Mouse (Mus musculus) limb, embryonic 15.5 days (tissue): ENCODE measurements at regions not wholly inside any gene's neighbourhood (a gene's known extent, or its start where the extent isn't known, plus 50 kb on each side); places are given as distances from the start of the nearest gene placed in this dataset.

ENCODE experiments used
- ATAC-seq: fragments of 200-750 bp; cut with Nextera tagmentation; 2 replicates; pipeline ENCODE4 v1.8.0; 2017; ENCODE audit warnings: low read depth, moderate TSS enrichment; ENCODE audit not compliant: insufficient number of reproducible peaks, low FRiP score, low TSS enrichment
- H3K27ac ChIP-seq: fragments of 300-500 bp; sonication (generic); 2 replicates; pipeline ENCODE4 v1.5.1; 2015; ENCODE audit warnings: moderate library complexity, mild to moderate bottlenecking, inconsistent platforms
- H3K27me3 ChIP-seq: fragments of 300-500 bp; sonication (generic); 2 replicates; pipeline ENCODE4 v1.6.1; 2015; ENCODE audit warnings: inconsistent platforms
- H3K36me3 ChIP-seq: fragments of 300-500 bp; sonication (generic); 2 replicates; pipeline ENCODE4 v1.6.1; 2015; ENCODE audit warnings: inconsistent platforms
- H3K4me1 ChIP-seq: fragments of 300-500 bp; sonication (generic); 2 replicates; pipeline ENCODE4 v1.6.1; 2015; ENCODE audit warnings: inconsistent platforms
- H3K4me2 ChIP-seq: fragments of 300-500 bp; sonication (generic); 2 replicates; pipeline ENCODE4 v1.6.1; 2015; ENCODE audit warnings: mild to moderate bottlenecking, inconsistent platforms
- H3K4me3 ChIP-seq: fragments of 300-500 bp; sonication (generic); 2 replicates; pipeline ENCODE4 v1.5.1; 2015; ENCODE audit warnings: mild to moderate bottlenecking, inconsistent platforms
- H3K9ac ChIP-seq: fragments of 300-500 bp; sonication (generic); 2 replicates; pipeline ENCODE4 v1.6.1; 2015; ENCODE audit warnings: inconsistent platforms
- H3K9me3 ChIP-seq: fragments of 300-500 bp; sonication (generic); 2 replicates; pipeline ENCODE4 v1.6.1; 2016; ENCODE audit warnings: inconsistent platforms
- WGBS: fragments of 180-500 bp; shearing (Covaris S2); methylation state at CpG from one replicate; pipeline ENCODE4 v1.1.7; 2015; 5-methylcytosine and 5-hydroxymethylcytosine counted together

GRCm38 (mm10) chr13:37712908-37713496 is 65.2 kb upstream of the Rreb1 start:
- no peak overlapping the region for H3K27ac ChIP-seq
- WGBS, result 76% methylated on average over 4 of the region's 4 CpGs

GRCm38 (mm10) chr13:37715058-37715712 is 63.0 kb upstream of the Rreb1 start:
- no peak overlapping the region for H3K9ac ChIP-seq
- H3K4me3 ChIP-seq, result no peak overlapping the region
- H3K27me3 ChIP-seq, result no peaks in the 10 kb centered on the region
- 68% methylated on average over 9 of the region's 9 CpGs for WGBS
- H3K4me2 ChIP-seq, result no peak overlapping the region
- no peaks in the 10 kb centered on the region for H3K4me1 ChIP-seq
- no peak overlapping the region for H3K27ac ChIP-seq
- no peak for ATAC-seq
- no peaks in the 10 kb centered on the region for H3K9me3 ChIP-seq
- H3K36me3 ChIP-seq, result no peaks in the 10 kb centered on the region

More at GRCm38 (mm10) chr13:37712908-37713496, 65.2 kb upstream of the Rreb1 start:
- Histone ChIP-seq H3K9ac (no peak overlapping the region), H3K27me3 (no peaks in the 10 kb centered on the region), H3K4me2 (no peak overlapping the region), H3K9me3 (no peaks in the 10 kb centered on the region), H3K4me1 (no peaks in the 10 kb centered on the region), H3K36me3 (no peaks in the 10 kb centered on the region), H3K4me3 (no peak overlapping the region)
- ATAC-seq, result no peak

- no peak for ATAC-seq
- WGBS, result 75% methylated on average over 15 of the region's 15 CpGs
Measured at GRCm38 (mm10) chr13:37715770-37716693, 62.2 kb upstream of the Rreb1 start.

GRCm38 (mm10) chr13:37717793-37718192 is 60.4 kb upstream of the Rreb1 start:
- no peak overlapping the region for H3K4me3 ChIP-seq
- WGBS, result 81% methylated on average over 1 of the region's 1 CpGs
- H3K36me3 ChIP-seq, result no peaks in the 10 kb centered on the region
- no peaks in the 10 kb centered on the region for H3K9me3 ChIP-seq
- H3K27ac ChIP-seq, result no peak overlapping the region
- no peak overlapping the region for H3K9ac ChIP-seq
- no peaks in the 10 kb centered on the region for H3K27me3 ChIP-seq
- no peak for ATAC-seq
- H3K4me2 ChIP-seq, result no peak overlapping the region
- no peaks in the 10 kb centered on the region for H3K4me1 ChIP-seq

More at GRCm38 (mm10) chr13:37715770-37716693, 62.2 kb upstream of the Rreb1 start:
- Histone ChIP-seq H3K27ac (no peak overlapping the region), H3K9ac (no peak overlapping the region), H3K27me3 (no peaks in the 10 kb centered on the region), H3K36me3 (no peaks in the 10 kb centered on the region), H3K4me3 (no peak overlapping the region), H3K4me1 (no peaks in the 10 kb centered on the region), H3K4me2 (no peak overlapping the region), H3K9me3 (no peaks in the 10 kb centered on the region)

DNA sequence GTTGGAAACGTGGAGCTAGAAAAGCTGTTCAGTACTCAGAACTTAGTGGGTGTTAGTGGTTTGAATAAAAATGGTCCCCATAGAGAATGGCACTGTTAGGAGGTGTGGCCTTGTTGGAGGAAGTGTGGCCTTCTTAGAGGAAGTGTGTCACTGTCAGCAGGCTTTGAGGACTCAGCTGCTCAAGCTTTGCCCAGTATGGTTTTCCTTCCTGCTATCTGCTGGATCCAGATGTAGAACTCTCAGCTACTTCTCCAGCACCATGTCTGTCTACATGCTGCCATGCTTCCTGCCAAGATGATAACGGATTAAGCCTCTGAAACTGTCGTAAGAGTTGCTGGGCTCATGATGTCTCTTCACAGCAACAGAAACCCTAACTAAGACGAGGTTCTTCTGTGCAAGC is 59.8 kb upstream of the Rreb1 start:
- Histone ChIP-seq H3K4me1 (no peaks in the 10 kb centered on the region), H3K9me3 (no peaks in the 10 kb centered on the region), H3K4me2 (no peak overlapping the region), H3K27me3 (no peaks in the 10 kb centered on the region), H3K27ac (no peak overlapping the region), H3K36me3 (no peaks in the 10 kb centered on the region), H3K9ac (no peak overlapping the region), H3K4me3 (no peak overlapping the region)
- 71% methylated on average over 4 of the region's 4 CpGs for WGBS
- no peak for ATAC-seq
